Comparison of ENCODE assay signal across 17 mouse cellular contexts in genomic region chr19:58831280-58831922, GRCm38 (mm10). TPM values are rescaled to one million over a fixed set of nuclear protein-coding genes. Genes with fewer than 3 reads are reported as not detected.
DNase-seq lines count a peak whose midpoint lies in the region; ATAC-seq and TF ChIP-seq lines count a peak whose summit lies in the region.
"Had no signal": no experiment of that assay in that cellular context is flagged by ENCODE, and none has a peak within 500 bp of the region (broad histone marks: within the 10 kb centered on the region; RNA-seq: fewer than 3 reads in every experiment).

No protein-coding gene starts in this region.

- H3K4me2 ChIP-seq in forebrain, embryonic 13.5 days, result no peak overlapping the region
- no peak overlapping the region for H3K4me2 ChIP-seq in hindbrain, postnatal 0 days (ENCODE audit: low read depth, low read length)
- H3K4me2 ChIP-seq in neural tube, embryonic 15.5 days, result no peak overlapping the region
- H3K4me2 ChIP-seq: limb, embryonic 15.5 days had no signal

- ATAC-seq in forebrain, embryonic 13.5 days, result peak; percentile 67
- peak; percentile 15 for ATAC-seq in hindbrain, postnatal 0 days
- ATAC-seq in neural tube, embryonic 15.5 days (ENCODE audit: low FRiP score), result no peak
- ATAC-seq in granulocyte monocyte progenitor cell, adult 5-6 weeks (replicated peaks; ENCODE audit: poor library complexity, severe bottlenecking), result no peak

- H3K9me3 ChIP-seq in forebrain, embryonic 13.5 days (replicated peaks), result no peaks in the 10 kb centered on the region
- H3K9me3 ChIP-seq in forebrain, embryonic 10.5 days, result no peaks in the 10 kb centered on the region
- H3K9me3 ChIP-seq in hindbrain, postnatal 0 days (ENCODE audit: low read length), result no peaks in the 10 kb centered on the region
- no peaks in the 10 kb centered on the region for H3K9me3 ChIP-seq in neural tube, embryonic 15.5 days (replicated peaks)
- H3K9me3 ChIP-seq: limb, embryonic 15.5 days had no signal

- H3K27me3 ChIP-seq in forebrain, embryonic 13.5 days, result no peaks in the 10 kb centered on the region
- no peaks in the 10 kb centered on the region for H3K27me3 ChIP-seq in forebrain, embryonic 10.5 days (ENCODE audit: poor library complexity, severe bottlenecking)
- H3K27me3 ChIP-seq in hindbrain, postnatal 0 days (ENCODE audit: insufficient read depth, low read length), result no peaks in the 10 kb centered on the region
- no peaks in the 10 kb centered on the region for H3K27me3 ChIP-seq in neural tube, embryonic 15.5 days (replicated peaks)
- H3K27me3 ChIP-seq: limb, embryonic 15.5 days had no signal

- peak overlapping the region; percentile 73 for H3K27ac ChIP-seq in forebrain, embryonic 13.5 days
- no peak overlapping the region for H3K27ac ChIP-seq in forebrain, embryonic 10.5 days
- H3K27ac ChIP-seq in hindbrain, postnatal 0 days, result no peak overlapping the region
- peak overlapping the region; percentile 73 for H3K27ac ChIP-seq in neural tube, embryonic 15.5 days (replicated peaks)
- H3K27ac ChIP-seq: limb, embryonic 15.5 days had no signal

- peaks cover 17% of the 10 kb centered on the region for H3K4me1 ChIP-seq in forebrain, embryonic 13.5 days
- H3K4me1 ChIP-seq in forebrain, embryonic 10.5 days, result no peaks in the 10 kb centered on the region
- H3K4me1 ChIP-seq in hindbrain, postnatal 0 days (ENCODE audit: insufficient read depth, low read length), result peaks cover 13% of the 10 kb centered on the region
- peaks cover 63% of the 10 kb centered on the region for H3K4me1 ChIP-seq in neural tube, embryonic 15.5 days
- H3K4me1 ChIP-seq: limb, embryonic 15.5 days had no signal

- DNase-seq in forebrain, embryonic 10.5 days (ENCODE audit: extremely low spot score, low spot score), result no peak
- peak; percentile 53 to 64 for DNase-seq in cerebellum, postnatal 25 days
- peak; percentile 78 for DNase-seq in hindbrain, postnatal 0 days (ENCODE audit: low spot score)
- DNase-seq in adrenal gland, postnatal 25 days, result no peak
- no peak for DNase-seq in right cerebral cortex, adult 2 months (ENCODE audit: low spot score in 2 of 2)
- DNase-seq: adrenal gland, adult 8-10 months; kidney, adult 8-10 months; lung, postnatal 10 days; right cerebral cortex, postnatal 25 days had no signal

- no peak overlapping the region for H3K9ac ChIP-seq in forebrain, embryonic 13.5 days
- H3K9ac ChIP-seq in hindbrain, postnatal 0 days (replicated peaks; ENCODE audit: low read length), result no peak overlapping the region
- no peak overlapping the region for H3K9ac ChIP-seq in neural tube, embryonic 15.5 days (replicated peaks)
- H3K9ac ChIP-seq: limb, embryonic 15.5 days had no signal

- no peak overlapping the region for H3K4me3 ChIP-seq in forebrain, embryonic 13.5 days
- no peak overlapping the region for H3K4me3 ChIP-seq in forebrain, embryonic 10.5 days
- no peak overlapping the region for H3K4me3 ChIP-seq in hindbrain, postnatal 0 days (ENCODE audit: low read length)
- H3K4me3 ChIP-seq in neural tube, embryonic 15.5 days (replicated peaks), result no peak overlapping the region
- H3K4me3 ChIP-seq: limb, embryonic 15.5 days had no signal

- no peak for TF ChIP-seq CTCF in hindbrain, postnatal 0 days (IDR thresholded peaks at IDR 0.05; ENCODE audit: low read depth)

- H3K36me3 ChIP-seq in forebrain, embryonic 13.5 days (ENCODE audit: poor library complexity, severe bottlenecking), result no peaks in the 10 kb centered on the region
- no peaks in the 10 kb centered on the region for H3K36me3 ChIP-seq in forebrain, embryonic 10.5 days (replicated peaks)
- H3K36me3 ChIP-seq in hindbrain, postnatal 0 days (ENCODE audit: insufficient read depth, low read length), result no peaks in the 10 kb centered on the region
- H3K36me3 ChIP-seq in neural tube, embryonic 15.5 days, result no peaks in the 10 kb centered on the region
- H3K36me3 ChIP-seq: limb, embryonic 15.5 days had no signal

- WGBS in forebrain, embryonic 13.5 days, result 66% methylated on average over 9 of the region's 9 CpGs
- WGBS in forebrain, embryonic 10.5 days, result 90% methylated on average over 9 of the region's 9 CpGs
- 47% methylated on average over 9 of the region's 9 CpGs for WGBS in hindbrain, postnatal 0 days
- WGBS in neural tube, embryonic 15.5 days, result 43% methylated on average over 9 of the region's 9 CpGs

RNA-seq across cellular contexts. Expression of gene 1700019N19Rik, which starts 37.1 kb away (rescaled TPM):
- not detected in 2 replicates for polyA plus RNA-seq in forebrain, embryonic 13.5 days (2015; fragmentation: Nextera tagmentation; extraction: Ambion mirVana)
- not detected in 2 replicates for polyA plus RNA-seq in forebrain, embryonic 10.5 days (2016; fragmentation: Nextera tagmentation; extraction: Ambion mirVana)
- not detected in 2 replicates for total RNA-seq in hindbrain, postnatal 0 days (2014; rRNA removed)
- not detected in 2 replicates for polyA plus RNA-seq in hindbrain, postnatal 0 days (2015; fragmentation: Nextera tagmentation; extraction: Ambion mirVana)
- polyA plus RNA-seq in neural tube, embryonic 15.5 days (2015; fragmentation: Nextera tagmentation; extraction: Ambion mirVana), result not detected in 2 replicates
- total RNA-seq in granulocyte monocyte progenitor cell, adult 5-6 weeks (2014; fragmentation: Nextera tagmentation), result not detected in 2 replicates
- not detected in 2 replicates for total RNA-seq in granulocyte monocyte progenitor cell, adult 5-6 weeks (2017)
- total RNA-seq in adrenal gland, postnatal 25 days (2021), result not detected in 2 replicates
- total RNA-seq: common myeloid progenitor, adult 5-6 weeks; gastrocnemius, postnatal 4 days had no signal
- polyA plus RNA-seq: C2C12; heart, postnatal 0 days; limb, embryonic 15.5 days had no signal

Comparison
In these comparisons a context has a peak if more than half of its experiments do, and no peak if none do; other contexts are left out.
1. H3K27ac ChIP-seq: peak in forebrain, embryonic 13.5 days (single experiment) and neural tube, embryonic 15.5 days (single experiment); none in forebrain, embryonic 10.5 days (single experiment) and hindbrain, postnatal 0 days (single experiment).
2. ATAC-seq: peak in forebrain, embryonic 13.5 days (single experiment) and hindbrain, postnatal 0 days (single experiment); none in neural tube, embryonic 15.5 days (single experiment) and granulocyte monocyte progenitor cell, adult 5-6 weeks (single experiment).
3. DNase-seq: peak in cerebellum, postnatal 25 days (2 of 2) and hindbrain, postnatal 0 days (single experiment); none in forebrain, embryonic 10.5 days (single experiment), adrenal gland, postnatal 25 days (single experiment) and right cerebral cortex, adult 2 months (0 of 2).